Mouse (Mus musculus): ENCODE measurements around the gene Tet1.

- TF ChIP-seq CTCF (IDR thresholded peaks at IDR 0.05; ENCODE audit: control insufficient read depth, insufficient read depth, insufficient replicate concordance, low read depth, low read length) = no peak
- no peak for TF ChIP-seq POLR2A (IDR thresholded peaks at IDR 0.05; ENCODE audit: control insufficient read depth, low read depth, low read length)
Observed at GRCm38 (mm10) chr10:62803296-62803695, 105.5 kb downstream of the Tet1 start.

Measured in testis, adult 2 months (tissue).